Mouse (Mus musculus) CH12.LX (cell line): ENCODE results near the gene Aatk. TPM values are rescaled to one million over a fixed set of nuclear protein-coding genes. Genes with fewer than 3 reads are reported as not detected.

Source experiments
- DNase-seq: peaks from one replicate; pipeline ENCODE4 v3.0.0-alpha.2; 2013; ENCODE audit errors: extremely low read depth
- H3K27ac ChIP-seq: 2 replicates; pipeline ENCODE4 v1.5.1; 2012; ENCODE audit warnings: low read depth, mild to moderate bottlenecking, control low read depth, moderate library complexity; ENCODE audit not compliant: insufficient read depth
- H3K27me3 ChIP-seq: replicated peaks from 2 replicates; pipeline ENCODE3; 2012; ENCODE audit warnings: inconsistent platforms
- H3K36me3 ChIP-seq, 2 experiments: replicated peaks in 1 of 2; 2 replicates each; pipeline versions ENCODE3 to v1.6.1; 2012; ENCODE audit warnings: inconsistent platforms in 1 of 2, low read length in 1 of 2, mild to moderate bottlenecking in 1 of 2, mixed read lengths in 1 of 2, moderate library complexity in 1 of 2; ENCODE audit not compliant: control insufficient read depth in 1 of 2, insufficient read depth in 1 of 2
- H3K4me1 ChIP-seq, 2 experiments: 2 replicates each; pipeline ENCODE4 v1.6.1; 2012; ENCODE audit warnings: inconsistent platforms in 1 of 2, moderate library complexity in 1 of 2; ENCODE audit not compliant: insufficient read depth in 2 of 2, control insufficient read depth in 1 of 2
- H3K4me2 ChIP-seq: 2 replicates; pipeline ENCODE4 v1.6.1; 2012; ENCODE audit warnings: low read depth, mild to moderate bottlenecking, control low read depth; ENCODE audit not compliant: poor library complexity, insufficient read depth, severe bottlenecking
- H3K4me3 ChIP-seq, 3 experiments: fragments of 150-350 bp in 1 of 3; sonication (generic) in 1 of 3; replicated peaks in 1 of 3; 2 replicates each; pipeline versions ENCODE3 to v1.5.1; 2011 to 2012; ENCODE audit warnings: low read depth in 2 of 3, low read length in 2 of 3, mild to moderate bottlenecking in 2 of 3, moderate library complexity in 2 of 3, control low read depth in 1 of 3, improper control_type of control experiment in 1 of 3, inconsistent platforms in 1 of 3, mixed read lengths in 1 of 3; ENCODE audit not compliant: poor library complexity in 1 of 3
- H3K79me2 ChIP-seq: replicated peaks from 2 replicates; pipeline ENCODE4 v1.6.1; 2012; ENCODE audit warnings: mild to moderate bottlenecking, moderate library complexity; ENCODE audit not compliant: control insufficient read depth, poor library complexity, insufficient read depth, severe bottlenecking; ENCODE audit errors: extremely low read depth
- H3K9ac ChIP-seq: 2 replicates; pipeline ENCODE4 v1.6.1; 2012; ENCODE audit warnings: low read depth, mild to moderate bottlenecking, control low read depth, moderate library complexity; ENCODE audit not compliant: insufficient read depth
- H3K9me3 ChIP-seq: replicated peaks from 2 replicates; pipeline ENCODE3; 2012; ENCODE audit warnings: low read length, inconsistent platforms, mixed read lengths
- CHD1 ChIP-seq: IDR thresholded peaks from 2 replicates; pipeline ENCODE4 v1.6.1; 2012; ENCODE audit warnings: low read depth, low read length, improper control_type of control experiment, inconsistent platforms
- CHD2 ChIP-seq: IDR thresholded peaks from 2 replicates; pipeline ENCODE4 v1.6.1; 2011; ENCODE audit warnings: low read length, improper control_type of control experiment
- ELF1 ChIP-seq: IDR thresholded peaks from 2 replicates; pipeline ENCODE4 v1.6.1; 2014; ENCODE audit warnings: low read depth, mild to moderate bottlenecking, inconsistent platforms, low read length, improper control_type of control experiment
- ETS1 ChIP-seq: conservative IDR thresholded peaks from 2 replicates; pipeline ENCODE4 v1.6.1; 2012; ENCODE audit warnings: low read depth, mild to moderate bottlenecking, inconsistent platforms, low read length, improper control_type of control experiment, moderate library complexity
- IRF4 ChIP-seq: IDR thresholded peaks from 2 replicates; pipeline ENCODE4 v1.6.1; 2014; ENCODE audit warnings: low read depth, mild to moderate bottlenecking, inconsistent platforms, low read length, improper control_type of control experiment
- JUND ChIP-seq: conservative IDR thresholded peaks from 2 replicates; pipeline ENCODE4 v1.6.1; 2011; ENCODE audit warnings: low read depth, low read length, improper control_type of control experiment
- KAT2A ChIP-seq: IDR thresholded peaks from 2 replicates; pipeline ENCODE4 v1.6.1; 2012; ENCODE audit warnings: low read length, improper control_type of control experiment, inconsistent platforms; ENCODE audit not compliant: insufficient replicate concordance
- MAX ChIP-seq: IDR thresholded peaks from 2 replicates; pipeline ENCODE4 v1.6.1; 2011; ENCODE audit warnings: low read length, improper control_type of control experiment
- MAZ ChIP-seq: IDR thresholded peaks from 2 replicates; pipeline ENCODE4 v1.6.1; 2012; ENCODE audit warnings: low read depth, mild to moderate bottlenecking, inconsistent platforms, low read length, improper control_type of control experiment, moderate library complexity
- NRF1 ChIP-seq: IDR thresholded peaks from 2 replicates; pipeline ENCODE4 v1.6.1; 2014; ENCODE audit warnings: low read depth, mild to moderate bottlenecking, inconsistent platforms, low read length, improper control_type of control experiment, moderate library complexity
- POLR2AphosphoS2 ChIP-seq: IDR thresholded peaks from 2 replicates; pipeline ENCODE4 v1.6.1; 2011; ENCODE audit warnings: low read depth, low read length, improper control_type of control experiment
- USF2 ChIP-seq: conservative IDR thresholded peaks from 2 replicates; pipeline ENCODE4 v1.6.1; 2011; ENCODE audit warnings: low read depth, low read length, improper control_type of control experiment
- ZC3H11A ChIP-seq: IDR thresholded peaks from 2 replicates; pipeline ENCODE4 v1.6.1; 2012; ENCODE audit warnings: low read depth, mild to moderate bottlenecking, inconsistent platforms, low read length, improper control_type of control experiment
- ZKSCAN1 ChIP-seq: IDR thresholded peaks from 2 replicates; pipeline ENCODE4 v1.6.1; 2012; ENCODE audit warnings: low read depth, inconsistent platforms, low read length, improper control_type of control experiment, borderline replicate concordance
- dilution Hi-C: fragments of 300-500 bp; cut with MboI; formaldehyde crosslinking; loops from 2 replicates; pipeline ENCODE4 v1.14.3; 2020; ENCODE audit warnings: low sequenced_read_pairs; ENCODE audit not compliant: extremely low pct_unique_long_range_greater_than_20kb, extremely low pct_ligation_motif_present
- in situ Hi-C: fragments of 300-500 bp; cut with MboI; formaldehyde crosslinking; loops from 3 replicates; pipeline ENCODE4 v1.14.3; 2019; ENCODE audit warnings: low sequenced_read_pairs, low pct_ligation_motif_present, low pct_unique_long_range_greater_than_20kb, mixed read lengths
- polyA plus RNA-seq: library from polyadenylated mRNA; unstranded; fragments of >175 nt; gene quantifications from 2 replicates; pipeline ENCODE4 v1.2.1, GENCODE M21; 2012; ENCODE audit warnings: low read depth; ENCODE audit not compliant: insufficient read length
- total RNA-seq, 2 experiments: library from RNA; depleted of rRNA; stranded (reverse); fragments of 300-350 nt in 1 of 2; fragments of >200 nt in 1 of 2; gene quantifications; 2 replicates each; pipeline ENCODE4 v1.2.3; 2012 to 2014

The Aatk gene
- total and polyA plus RNA-seq, 3 experiments = 0.08 to 0.21 (median 0.19) TPM

DNA sequence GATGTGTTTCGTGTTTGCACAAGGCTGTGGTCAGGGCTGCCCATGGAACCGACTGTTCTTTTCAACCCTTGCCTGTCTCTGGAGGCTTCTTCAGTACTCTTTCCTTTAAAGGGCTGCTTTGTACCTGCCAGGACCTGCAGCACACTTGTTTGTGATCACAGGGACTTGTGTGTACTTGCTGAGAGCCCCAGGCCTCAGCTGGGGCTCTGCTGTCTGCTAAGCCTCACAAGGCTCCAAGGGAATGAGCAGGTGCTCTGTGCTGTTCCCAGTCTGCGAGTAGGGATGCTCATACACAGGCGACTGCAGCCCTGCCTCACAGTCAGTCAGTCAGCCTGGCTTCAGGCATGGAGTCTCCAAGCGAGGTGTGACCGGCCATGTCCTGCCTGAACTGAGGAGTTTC, 80.7 kb downstream of the Aatk start:
- H3K4me3 ChIP-seq = no peak overlapping the region
- H3K79me2 ChIP-seq = no peaks in the 10 kb centered on the region
- H3K36me3 ChIP-seq = peaks cover 0 to 7% of the 10 kb centered on the region in 2 experiments
- H3K4me1 ChIP-seq = peaks cover 3 to 10% of the 10 kb centered on the region in 2 experiments; a peak in 2 of 4 replicates
- no peaks in the 10 kb centered on the region for H3K9me3 ChIP-seq
- no peak for DNase-seq
- no peak overlapping the region for H3K27ac ChIP-seq
- no peaks in the 10 kb centered on the region for H3K27me3 ChIP-seq
- in situ Hi-C loops = no loop called here
- H3K9ac ChIP-seq = no peak overlapping the region
- no peak overlapping the region for H3K4me2 ChIP-seq
- dilution Hi-C loops = no loop called here
- TF ChIP-seq IRF4 (no peak), ETS1 (no peak), CHD1 (no peak), MAZ (no peak), ZC3H11A (no peak), MAX (no peak), JUND (no peak), POLR2AphosphoS2 (no peak), ELF1 (no peak), USF2 (no peak), ZKSCAN1 (no peak)

- Histone ChIP-seq H3K36me3 (peaks cover 0 to 11% of the 10 kb centered on the region in 2 experiments), H3K4me2 (no peak overlapping the region), H3K4me1 (peaks cover 0 to 1% of the 10 kb centered on the region in 2 experiments; a peak in 2 of 4 replicates), H3K27me3 (no peaks in the 10 kb centered on the region), H3K27ac (no peak overlapping the region), H3K4me3 (no peak overlapping the region), H3K79me2 (no peaks in the 10 kb centered on the region), H3K9me3 (no peaks in the 10 kb centered on the region), H3K9ac (no peak overlapping the region)
- in situ Hi-C loops = no loop called here
- dilution Hi-C loops = no loop called here
- TF ChIP-seq KAT2A (no peak), NRF1 (no peak), CHD2 (no peak)
- DNase-seq = no peak
Observed at GRCm38 (mm10) chr11:119965053-119965452, 81.9 kb downstream of the Aatk start.

DNA sequence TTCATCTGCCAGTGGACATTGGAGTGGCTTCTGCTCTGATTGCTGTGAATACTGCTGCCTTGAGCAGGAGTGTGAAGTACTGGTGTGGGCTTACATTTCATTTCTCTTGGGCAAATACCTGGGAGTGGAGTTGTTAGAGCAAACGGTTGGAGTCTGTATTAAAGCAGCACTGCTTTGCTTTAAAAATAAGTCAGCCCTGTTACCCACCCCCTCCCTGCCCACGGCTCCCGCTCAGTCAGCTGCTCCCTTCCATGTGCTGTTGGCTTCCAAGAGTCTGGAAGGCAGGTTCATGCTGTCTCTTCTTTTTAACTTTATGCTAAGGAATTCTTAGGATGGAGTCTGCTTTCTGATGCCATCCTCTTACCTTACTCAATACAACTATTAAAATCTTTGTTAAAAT, 85.5 kb downstream of the Aatk start:
- Histone ChIP-seq H3K4me3 (no peak overlapping the region), H3K9ac (no peak overlapping the region), H3K27me3 (no peaks in the 10 kb centered on the region), H3K27ac (no peak overlapping the region), H3K79me2 (no peaks in the 10 kb centered on the region), H3K36me3 (peaks cover 0 to 13% of the 10 kb centered on the region in 2 experiments), H3K4me2 (no peak overlapping the region), H3K9me3 (no peaks in the 10 kb centered on the region), H3K4me1 (peaks cover 0 to 2% of the 10 kb centered on the region in 2 experiments; a peak in 1 of 4 replicates)
- in situ Hi-C loops = no loop called here
- no peak for DNase-seq
- dilution Hi-C loops = no loop called here
- no peak for TF ChIP-seq ZC3H11A
